Mouse (Mus musculus) spleen, adult 18-20 months (tissue): ENCODE measurements around the gene Ncam1.

ENCODE experiments used
- DNase-seq, 2 experiments: peaks; one replicate each; pipeline ENCODE4 v3.0.0; 2022; ENCODE audit warnings: mixed read lengths in 2 of 2

The Ncam1 gene

DNA sequence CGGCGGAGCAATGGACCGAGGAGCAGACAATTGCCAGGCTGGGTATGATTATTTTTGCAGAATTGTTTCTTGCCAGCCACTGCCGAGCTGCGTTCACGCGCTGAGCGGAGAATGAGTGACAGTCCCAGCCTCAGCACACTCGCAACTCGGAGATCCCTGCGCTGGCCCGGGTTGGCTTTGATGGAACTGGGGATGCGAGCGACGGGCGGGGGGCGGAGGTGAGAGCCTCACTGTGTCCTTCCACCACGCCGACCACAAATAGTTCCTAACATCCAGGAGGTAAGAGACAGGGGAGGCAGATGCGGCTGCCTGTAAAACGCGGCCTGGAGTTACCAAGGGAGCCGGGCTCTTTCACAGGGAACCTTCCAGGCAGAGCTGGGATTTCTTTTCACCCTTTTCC lies at the start of gene Ncam1:
TSS of gene Ncam1 (minus strand) at position 120 of the 400 bp plus-strand sequence.
- DNase-seq, result peak in 1 of 2 experiments; percentile 21

DNA sequence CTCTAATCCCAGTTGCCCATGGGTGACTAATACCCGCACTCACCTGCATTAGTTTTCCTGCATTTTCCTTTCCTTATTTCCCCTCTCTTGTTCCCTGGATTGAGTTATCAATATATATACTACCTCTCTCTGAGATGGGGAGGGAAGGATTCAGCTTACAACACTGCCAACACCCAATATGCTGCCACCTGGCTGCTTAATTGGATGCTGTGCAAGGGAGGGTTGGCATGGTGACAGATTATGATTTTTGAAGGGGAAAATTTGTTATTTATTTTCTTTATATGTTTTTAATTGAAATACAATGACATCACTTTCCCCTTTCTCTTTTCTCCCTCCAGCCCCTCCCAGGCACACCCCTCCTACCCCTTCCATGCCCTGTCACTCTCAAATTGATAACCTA lies 35.3 kb upstream of the Ncam1 start:
- DNase-seq, result no peak

DNA sequence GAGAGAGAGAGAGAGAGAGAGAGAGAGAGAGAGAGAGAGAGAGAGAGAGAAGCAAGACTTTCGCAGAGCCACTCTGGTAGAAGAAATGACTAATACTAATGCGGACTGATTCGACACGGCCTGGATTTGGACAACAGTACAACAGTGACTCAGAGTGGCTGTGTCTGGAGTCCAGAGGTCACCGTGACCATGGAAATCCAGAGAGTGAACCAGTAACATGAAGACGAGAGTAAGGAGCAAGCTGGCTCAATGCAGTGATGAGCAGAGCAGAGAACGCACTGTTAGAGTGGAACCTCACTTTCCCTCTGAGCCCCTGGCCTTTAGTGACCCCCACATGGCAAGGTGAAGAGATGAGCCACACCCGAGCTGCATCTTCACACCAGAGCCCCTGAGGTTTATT lies 28.9 kb upstream of the Ncam1 start:
- no peak for DNase-seq

GRCm38 (mm10) chr9:49816115-49816650 lies 17.5 kb upstream of the Ncam1 start:
- no peak for DNase-seq

- DNase-seq, result no peak
These were observed 15.7 kb upstream of the Ncam1 start for GRCm38 (mm10) chr9:49814442-49814841.

- DNase-seq, result no peak
These were observed 4.5 kb upstream of the Ncam1 start for GRCm38 (mm10) chr9:49803222-49803621.

DNA sequence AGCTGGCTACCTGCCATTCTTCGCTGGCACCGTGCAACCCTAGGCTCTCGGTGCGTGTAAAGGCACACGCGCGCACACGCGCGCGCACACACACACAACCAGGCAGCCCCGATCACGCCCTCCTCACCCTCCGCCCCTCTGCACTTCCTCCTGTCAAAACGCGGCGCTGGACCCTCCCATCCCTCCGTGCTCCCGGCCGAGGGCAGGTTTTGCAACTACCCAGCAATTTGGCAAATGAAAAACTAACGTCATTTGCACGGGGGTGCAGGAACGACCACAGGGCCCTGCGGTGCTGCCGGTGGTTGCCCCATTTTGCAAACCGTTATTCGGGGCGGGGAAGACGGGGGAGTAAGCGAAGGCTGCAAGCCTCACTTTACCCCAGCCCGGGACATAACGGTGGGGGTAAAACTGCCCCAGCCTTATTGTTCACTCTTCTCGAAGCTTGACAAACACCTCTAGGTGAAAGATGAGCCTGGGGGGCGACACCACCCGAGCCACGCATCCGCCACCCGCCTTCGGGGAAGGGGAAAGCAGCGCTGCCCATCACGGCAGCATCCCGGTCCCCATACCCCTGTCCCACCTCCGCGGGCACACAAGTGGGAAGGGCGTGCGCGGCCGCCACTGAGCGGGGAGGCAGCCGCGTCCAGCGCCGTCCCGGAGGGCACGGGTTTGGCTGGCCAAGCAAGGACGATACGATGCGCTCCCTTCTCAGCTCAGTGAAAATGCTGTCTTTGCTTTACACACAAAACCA lies 729 bp downstream of the Ncam1 start:
- no peak for DNase-seq

DNA sequence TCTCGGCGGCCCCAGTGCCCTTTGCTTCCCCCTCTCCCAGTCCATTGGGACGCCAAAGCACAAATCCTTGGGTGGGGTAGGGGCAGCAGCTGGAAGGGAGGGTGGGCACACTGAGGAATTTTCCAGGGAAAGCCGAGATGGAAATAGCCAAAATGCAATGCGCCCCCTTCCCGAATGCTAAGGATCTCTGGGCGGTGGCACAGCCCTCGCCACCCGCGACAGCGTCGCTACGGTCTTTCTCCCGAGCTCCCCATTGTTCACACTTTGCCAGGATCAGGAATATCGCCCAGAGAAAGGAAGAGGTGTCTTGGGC lies 1.3 kb downstream of the Ncam1 start:
- no peak for DNase-seq

- no peak for DNase-seq
These were observed 1.9 kb downstream of the Ncam1 start for GRCm38 (mm10) chr9:49796618-49797507.

DNA sequence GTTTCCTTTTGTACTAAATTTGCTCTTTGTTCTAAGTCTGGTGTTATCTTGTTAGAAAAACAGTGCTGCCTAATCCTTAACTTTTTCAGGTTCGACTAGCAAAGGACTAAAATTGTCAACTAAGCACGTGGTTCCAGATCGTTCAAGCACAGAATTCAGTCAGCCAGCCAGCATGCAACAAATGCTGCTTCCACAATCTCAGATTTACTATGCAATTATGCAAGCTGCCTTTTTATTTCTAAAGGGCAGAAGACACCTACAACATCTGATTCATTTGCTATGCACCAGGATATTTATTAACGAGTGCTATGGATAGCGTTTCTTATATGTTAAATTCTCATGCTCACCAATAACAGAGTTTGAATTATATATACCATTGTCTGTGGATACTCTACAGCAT lies 2.8 kb downstream of the Ncam1 start:
- DNase-seq, result no peak

DNA sequence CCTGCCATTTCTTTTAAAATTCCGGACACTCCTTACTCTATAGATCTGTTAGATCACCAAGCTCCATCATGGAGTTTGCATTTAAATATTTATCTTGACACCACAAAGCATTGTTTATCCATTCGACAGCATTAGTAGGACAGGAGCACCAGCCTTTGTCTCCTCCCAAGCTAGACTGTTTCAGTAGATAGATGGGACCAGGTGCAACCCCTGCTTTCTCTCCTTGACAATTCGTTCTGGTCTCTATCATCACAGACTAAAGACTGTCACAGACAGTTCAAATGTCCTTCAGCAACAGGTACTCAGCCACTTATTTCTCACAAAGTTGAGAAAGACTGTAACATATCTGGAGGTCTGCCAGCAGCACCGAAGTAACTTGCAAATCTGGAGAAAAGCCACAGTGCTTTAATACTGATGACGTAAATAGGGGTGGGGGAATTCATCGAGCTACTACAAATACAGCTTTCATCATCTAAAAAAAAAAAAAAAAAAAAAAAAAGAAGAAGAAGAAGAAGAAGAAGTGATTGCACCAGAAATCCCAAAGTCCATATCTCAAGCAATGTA lies 4.7 kb downstream of the Ncam1 start:
- DNase-seq, result no peak

DNA sequence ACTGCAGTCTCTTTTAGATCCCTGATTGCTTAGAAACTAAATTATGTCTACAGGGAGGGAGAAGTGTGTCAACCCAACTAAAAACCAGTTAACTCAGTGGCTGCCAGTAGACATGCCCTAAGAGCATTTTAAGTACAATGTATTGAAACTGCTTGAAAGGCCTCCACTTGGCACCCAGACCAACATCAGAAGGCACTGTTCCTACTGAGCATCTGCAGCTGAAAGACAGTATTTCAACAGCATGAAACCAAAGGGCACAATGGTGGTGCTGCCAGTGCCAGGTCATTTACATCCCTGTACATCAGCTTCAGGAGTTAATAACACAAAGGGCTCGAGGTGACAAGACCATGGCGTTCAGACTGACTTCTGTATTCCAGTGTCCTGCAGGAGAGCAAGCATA lies 5.5 kb downstream of the Ncam1 start:
- DNase-seq, result no peak

- no peak for DNase-seq
These were observed 6.1 kb downstream of the Ncam1 start for GRCm38 (mm10) chr9:49792646-49793045.

DNA sequence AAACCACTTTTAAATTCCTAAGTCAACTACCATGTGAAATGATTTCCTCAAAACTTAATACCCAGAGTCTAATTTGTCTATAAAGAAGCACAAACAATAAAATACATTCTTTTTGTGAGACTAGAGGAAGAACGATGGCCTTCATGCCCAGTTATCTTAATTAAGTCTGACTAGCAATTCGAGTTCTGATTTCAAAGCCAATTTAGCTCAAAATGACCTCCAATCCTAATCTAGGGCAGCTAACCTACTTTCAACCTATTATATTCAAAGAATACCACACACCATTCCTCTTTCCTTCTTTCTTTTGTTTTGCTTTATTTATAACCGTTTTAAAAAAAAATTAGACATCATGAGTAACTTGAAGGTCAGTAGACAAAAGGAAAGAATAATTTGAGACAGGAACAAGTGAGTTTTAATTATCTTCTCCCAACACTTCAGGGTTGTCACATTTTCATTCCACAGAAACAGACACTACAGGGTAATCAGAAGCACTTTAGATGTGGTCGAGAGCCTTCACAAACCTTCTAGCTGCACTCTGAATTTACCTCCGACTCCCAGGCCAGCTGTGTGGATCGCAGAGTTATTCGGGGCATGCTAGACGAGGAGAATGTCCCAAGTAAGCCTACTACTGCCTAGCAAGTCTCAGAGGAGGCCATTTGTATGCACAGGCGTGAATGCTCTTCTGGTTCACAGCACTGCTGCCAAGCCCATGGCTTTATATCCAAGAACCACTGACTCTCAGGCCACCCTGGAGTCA lies 17.5 kb downstream of the Ncam1 start:
- DNase-seq, result no peak

- DNase-seq, result no peak
These were observed 21.6 kb downstream of the Ncam1 start for GRCm38 (mm10) chr9:49777015-49777637.

DNA sequence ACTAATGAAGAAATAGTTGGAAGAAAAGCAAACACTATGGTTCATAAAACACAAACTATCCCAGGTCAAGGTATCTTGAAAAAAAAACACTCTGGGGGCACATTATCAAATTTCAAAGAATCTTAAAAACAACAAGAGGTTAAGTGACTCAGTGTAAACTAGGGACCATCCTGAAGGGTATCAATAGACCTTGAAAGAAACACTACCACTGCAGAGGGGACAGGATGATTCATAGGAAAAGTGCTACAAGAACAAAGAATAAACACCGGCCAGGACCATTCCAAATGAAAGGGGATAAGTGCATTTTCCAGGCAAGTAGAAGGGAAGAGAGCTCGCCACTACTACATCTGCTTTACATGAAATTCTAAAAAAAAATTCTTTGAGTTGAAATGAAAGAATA lies 32.1 kb downstream of the Ncam1 start:
- DNase-seq, result no peak

GRCm38 (mm10) chr9:49760571-49760970 lies 38.2 kb downstream of the Ncam1 start:
- no peak for DNase-seq

GRCm38 (mm10) chr9:49758436-49758835 lies 40.3 kb downstream of the Ncam1 start:
- no peak for DNase-seq

DNA sequence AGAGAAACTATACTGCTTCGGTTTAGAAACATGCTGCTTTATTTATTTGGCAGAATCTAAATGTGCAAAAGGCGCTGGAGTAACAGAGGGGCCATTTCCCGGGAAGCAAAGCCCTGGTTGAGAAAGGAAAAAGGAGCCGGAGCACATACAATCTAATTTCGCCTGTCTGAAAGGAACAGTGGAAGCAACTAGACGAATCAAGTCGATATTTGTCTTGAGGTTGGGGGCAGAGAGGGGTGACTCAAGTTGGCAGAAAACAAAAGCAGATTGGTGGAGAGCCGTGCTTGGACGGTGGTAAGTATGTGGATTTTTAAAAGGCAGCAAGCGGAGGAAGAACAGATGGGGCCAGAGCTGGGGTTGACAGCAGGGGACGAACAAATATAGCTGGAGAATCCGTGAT lies 40.7 kb downstream of the Ncam1 start:
- no peak for DNase-seq

- no peak for DNase-seq
These were observed 41.1 kb downstream of the Ncam1 start for GRCm38 (mm10) chr9:49757582-49757981.

- DNase-seq, result no peak
These were observed 42.0 kb downstream of the Ncam1 start for GRCm38 (mm10) chr9:49756725-49757124.

GRCm38 (mm10) chr9:49755214-49755613 lies 43.5 kb downstream of the Ncam1 start:
- DNase-seq, result no peak
